Mouse (Mus musculus) adipocyte (in vitro differentiated cells): ENCODE measurements around the gene Nek3.
"Not testable (repeated sequence)": the region's sequence is repeated elsewhere in the genome, so short reads cannot be mapped to it uniquely, and the experiment has no call there.

Experiments
- DNase-seq: peaks from one replicate; pipeline ENCODE4 v3.0.0-alpha.2; 2016; ENCODE audit warnings: low spot score

The Nek3 gene

DNA sequence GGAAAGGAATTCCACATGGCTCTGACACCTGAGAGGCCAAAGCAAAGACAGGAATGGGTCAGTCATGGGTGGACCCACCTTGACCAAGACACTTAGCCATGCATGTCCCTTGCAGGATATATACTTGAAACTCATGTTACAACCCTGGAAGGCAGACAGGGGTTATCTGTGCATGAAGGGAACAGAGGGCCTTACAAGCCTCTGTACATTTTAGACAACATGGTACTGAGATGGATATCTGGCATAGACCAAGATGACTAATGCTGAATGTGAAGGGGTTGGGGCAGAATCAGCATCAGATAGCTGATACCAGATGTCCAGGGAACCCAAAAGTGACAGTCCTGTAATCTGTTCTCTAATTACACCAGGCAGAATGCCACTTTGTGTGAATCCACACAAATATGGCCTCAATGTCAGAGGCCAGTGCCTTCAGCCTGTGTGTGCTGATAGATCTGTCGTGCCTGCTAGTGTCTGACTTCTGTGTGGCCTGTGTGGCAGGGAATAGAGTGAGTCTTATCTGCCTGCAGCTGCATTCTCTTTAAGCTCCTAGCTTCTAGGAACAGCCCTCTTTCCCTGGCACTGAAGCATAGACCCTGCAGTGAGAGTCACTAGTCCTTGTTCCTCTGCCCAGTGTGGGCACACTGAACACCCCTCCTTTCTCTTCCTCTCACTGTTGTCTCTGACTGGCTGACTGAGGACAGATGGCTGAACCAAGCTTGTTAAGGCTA, 22.3 kb downstream of the Nek3 start:
- DNase-seq: no peak

DNA sequence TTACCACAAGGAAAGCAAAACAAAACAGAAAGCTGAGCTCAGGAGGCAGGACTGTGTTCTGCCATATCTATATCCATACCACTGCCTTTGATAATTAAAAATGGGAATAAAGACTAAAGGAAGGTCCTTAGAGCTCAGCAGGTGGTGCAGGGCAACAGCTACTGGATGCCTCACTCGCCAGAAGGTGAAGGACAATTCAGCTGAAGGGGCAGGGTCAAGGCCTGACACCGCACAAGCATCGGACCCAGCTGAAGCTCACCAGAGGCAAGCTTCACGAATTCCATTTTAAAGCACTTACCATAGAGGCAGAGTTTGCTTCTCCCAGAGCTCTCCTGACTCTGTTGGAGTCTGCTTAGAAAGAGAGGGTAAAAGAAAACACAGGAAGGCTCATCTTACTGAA, 23.6 kb downstream of the Nek3 start:
- DNase-seq: no peak

DNA sequence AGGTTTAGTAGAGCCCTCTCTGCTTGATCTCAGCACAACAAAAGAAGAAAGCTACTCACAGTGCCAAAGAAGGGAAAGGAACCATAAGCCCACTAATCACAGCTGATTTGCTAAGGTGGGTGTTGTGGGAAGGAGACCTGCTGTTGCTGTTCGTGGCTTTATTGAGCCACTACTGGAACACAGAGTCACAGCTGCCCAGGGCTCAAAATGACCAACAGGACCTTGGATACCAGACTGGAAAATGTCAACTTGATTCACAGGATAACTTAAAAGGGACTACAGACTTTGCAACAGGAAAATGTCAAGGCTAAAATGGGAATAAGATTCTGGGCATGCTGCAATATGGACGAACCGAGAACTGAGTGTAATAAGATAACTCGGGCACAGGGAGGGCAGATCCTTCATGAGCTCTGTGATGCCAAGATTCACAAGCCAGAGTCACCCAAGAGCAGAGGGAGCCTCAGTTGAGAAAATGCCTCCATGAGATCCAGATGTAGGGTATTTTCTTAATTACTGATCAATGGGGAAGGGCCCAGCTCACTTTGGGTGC, 24.3 kb downstream of the Nek3 start:
- DNase-seq: no peak

DNA sequence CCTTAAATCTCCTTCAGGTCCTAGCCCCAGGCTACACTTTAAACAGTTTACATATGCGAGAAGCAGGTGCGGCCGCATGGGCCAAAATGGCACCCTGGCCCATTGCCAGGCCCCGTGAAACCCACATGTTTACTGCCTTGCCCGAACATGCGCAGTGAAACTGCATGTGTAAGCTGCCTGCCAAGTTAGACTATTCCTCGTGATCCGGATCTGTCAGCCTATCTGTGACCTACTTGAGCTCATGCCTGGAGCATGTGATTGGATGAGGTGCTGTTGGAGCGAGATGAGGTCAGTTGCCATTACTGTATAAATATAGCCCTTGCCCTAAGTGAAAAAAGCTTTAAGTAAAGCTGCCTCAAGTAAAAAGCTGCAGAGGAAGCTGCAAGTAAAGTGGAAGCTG, 29.8 kb downstream of the Nek3 start:
- not testable (repeated sequence) for DNase-seq

DNA sequence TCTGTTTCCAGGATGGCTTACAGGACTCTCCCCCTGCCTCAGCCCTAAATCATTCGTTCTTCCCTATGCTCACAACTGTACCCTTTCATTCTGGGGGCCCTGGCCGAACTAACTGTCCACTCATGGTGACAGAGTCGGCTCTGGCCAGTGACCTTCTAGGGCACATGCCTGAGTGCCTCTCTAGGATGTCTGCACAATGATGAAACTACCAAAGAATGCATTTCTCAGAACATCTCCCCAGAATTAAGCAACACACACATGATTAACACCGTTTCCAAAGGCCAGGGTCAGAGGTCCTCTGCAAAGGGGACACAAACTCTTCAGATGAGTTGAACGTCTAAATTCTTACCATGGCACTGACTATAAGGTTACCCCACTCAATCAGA, 31.5 kb downstream of the Nek3 start:
- no peak for DNase-seq

DNA sequence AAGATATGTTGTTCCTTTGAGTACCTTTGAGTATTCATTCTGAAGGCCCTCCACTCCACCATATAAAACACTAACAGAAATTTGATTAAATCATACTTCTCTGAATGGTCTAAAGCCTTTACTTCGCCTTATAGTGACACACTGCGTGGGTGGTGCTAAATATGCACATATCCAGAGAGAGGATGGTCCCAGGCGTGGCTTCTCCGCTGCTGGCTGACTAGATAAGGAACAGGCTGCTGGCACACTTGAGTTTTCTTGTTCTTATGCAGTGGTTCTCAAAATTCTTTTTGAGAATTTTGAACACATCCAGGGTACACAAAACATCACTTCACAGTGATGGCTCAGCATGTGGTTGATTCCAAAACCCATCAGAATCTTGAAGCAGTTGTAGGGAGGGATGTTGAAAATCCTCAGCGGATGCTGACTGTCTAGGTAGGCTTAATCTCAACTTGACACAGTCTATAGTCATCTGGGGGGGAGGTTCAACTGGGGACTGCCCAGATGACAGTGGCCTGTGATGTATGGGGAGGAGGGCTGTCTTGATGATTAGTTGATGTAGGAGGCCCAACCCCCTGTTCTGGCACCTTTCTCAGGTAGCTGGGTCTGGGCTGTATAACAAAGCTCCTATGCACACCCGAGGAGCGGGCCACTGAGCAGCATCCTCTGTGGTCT, 32.0 kb downstream of the Nek3 start:
- no peak for DNase-seq

DNA sequence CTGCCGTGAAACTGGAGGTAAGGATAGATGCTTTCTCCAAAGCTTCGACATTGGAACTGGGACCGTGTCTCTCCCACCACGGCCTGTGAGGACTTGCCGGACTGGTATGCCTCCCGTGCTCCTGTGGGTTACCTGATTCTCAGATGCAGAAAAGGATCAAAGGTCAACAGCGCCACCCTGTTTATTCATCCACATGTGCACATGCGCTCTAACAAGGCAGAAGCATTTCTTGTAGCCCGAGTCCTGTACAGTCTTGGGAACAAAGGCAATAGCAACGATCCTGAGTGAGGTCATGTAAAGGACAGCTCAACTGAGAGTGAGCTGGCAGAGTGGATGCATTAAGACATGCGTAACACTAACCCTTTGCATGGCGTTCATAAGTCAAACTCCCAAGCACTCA, 34.2 kb downstream of the Nek3 start:
- DNase-seq: no peak

DNA sequence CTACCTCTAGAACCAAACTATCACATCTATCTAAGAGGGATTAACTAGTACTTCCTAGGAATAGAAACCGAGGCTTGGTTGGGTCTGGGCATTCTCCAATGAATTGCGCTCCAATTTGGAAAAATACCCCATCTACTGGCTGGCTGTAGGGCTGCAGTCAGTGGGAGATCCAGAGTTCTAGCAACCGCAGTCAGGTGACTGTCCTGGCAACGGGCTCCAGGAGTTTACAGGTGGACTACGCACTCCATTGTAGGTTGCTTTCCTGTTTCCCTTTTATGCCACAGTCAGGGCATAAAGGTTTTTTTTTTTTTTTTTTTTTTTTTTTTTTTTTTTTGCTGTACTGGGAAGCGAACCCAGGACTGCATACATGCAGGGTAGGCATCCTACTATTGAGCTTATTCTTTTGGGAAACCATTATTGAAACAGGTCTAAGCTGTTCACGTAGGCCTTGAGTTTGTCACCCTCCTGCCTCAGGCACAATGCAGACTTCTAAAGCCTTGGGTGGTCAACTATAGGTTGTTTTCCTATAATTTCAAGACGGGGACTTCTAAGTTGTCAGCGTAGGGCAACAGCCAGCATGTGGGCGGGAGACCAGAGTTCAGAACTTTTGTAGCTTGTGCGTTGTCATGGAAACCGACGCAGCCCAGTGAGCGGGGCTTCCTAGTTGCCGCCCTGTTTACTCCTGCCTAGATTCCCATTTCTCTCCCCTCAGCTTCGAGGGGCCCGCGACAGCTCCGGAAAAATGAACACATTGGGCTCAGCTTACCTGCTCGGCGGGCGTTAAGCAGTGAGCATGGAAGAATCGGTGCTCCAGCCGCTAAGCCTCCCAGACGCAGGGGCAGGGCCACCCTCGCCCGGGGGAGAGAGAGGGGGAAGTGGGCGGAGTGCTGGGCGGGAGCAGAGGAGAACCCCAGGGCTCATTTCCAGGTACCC, 41.7 kb downstream of the Nek3 start, which contains the start of gene Nek5:
Gene Nek5, minus strand, starts transcription at position 834 of the 933 bp plus-strand sequence.
- DNase-seq: peak; percentile 5

DNA sequence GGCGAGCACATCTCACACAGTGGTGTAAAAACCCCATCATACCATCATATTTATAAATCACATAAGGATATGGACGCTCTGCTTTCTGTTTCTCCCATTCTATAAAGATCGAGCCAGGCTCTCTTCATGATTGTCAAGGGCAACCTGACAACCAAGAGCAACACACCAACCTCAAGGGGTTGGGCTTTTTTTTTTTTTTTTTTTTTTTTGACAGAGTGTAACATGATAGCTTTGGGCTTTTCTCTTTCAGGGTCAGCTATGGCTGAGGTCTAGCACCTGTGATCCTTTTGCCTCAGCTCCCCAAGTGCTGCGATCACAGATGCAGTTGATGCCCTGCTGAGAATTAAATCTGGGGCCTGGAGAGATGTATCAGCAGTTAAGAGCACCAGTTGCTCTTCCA, 59.2 kb downstream of the Nek3 start:
- no peak for DNase-seq

DNA sequence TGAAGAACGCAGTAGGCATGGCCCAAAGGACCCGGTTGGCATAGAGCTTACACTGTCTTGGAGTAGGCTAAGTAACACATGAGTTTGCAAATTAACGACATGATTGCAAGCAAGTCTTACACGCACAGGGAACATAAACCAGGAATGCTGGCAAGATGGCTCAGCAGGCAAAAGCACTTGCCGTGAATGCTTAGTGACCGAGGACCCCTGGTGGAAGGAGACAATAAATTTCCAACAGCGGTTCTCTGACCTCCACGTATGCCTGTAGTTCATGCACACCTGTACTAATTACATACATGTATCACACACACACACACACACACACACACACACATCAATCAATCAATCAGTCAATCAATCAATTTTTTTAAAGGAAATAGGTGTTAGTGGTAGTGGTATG, 74.7 kb downstream of the Nek3 start:
- DNase-seq: peak; percentile 32

DNA sequence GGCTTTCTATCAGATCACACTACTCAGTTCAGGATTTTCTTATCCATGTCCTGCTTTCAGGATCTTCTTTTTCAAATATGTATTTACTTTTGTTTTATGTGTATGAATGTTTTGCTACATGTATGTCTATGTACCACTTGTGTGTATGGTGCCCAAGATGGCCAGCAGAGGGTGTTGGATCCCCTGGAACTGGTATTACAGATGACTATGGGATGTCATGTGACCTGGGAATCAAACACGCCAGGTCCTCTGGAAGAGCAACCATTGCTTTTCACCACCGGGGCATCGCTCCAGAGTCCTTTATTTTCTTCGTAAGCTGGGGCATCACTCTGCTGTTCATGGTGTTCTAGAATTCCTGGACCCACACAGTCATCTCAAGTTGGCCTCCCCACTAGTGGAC, 77.0 kb downstream of the Nek3 start:
- DNase-seq: no peak

DNA sequence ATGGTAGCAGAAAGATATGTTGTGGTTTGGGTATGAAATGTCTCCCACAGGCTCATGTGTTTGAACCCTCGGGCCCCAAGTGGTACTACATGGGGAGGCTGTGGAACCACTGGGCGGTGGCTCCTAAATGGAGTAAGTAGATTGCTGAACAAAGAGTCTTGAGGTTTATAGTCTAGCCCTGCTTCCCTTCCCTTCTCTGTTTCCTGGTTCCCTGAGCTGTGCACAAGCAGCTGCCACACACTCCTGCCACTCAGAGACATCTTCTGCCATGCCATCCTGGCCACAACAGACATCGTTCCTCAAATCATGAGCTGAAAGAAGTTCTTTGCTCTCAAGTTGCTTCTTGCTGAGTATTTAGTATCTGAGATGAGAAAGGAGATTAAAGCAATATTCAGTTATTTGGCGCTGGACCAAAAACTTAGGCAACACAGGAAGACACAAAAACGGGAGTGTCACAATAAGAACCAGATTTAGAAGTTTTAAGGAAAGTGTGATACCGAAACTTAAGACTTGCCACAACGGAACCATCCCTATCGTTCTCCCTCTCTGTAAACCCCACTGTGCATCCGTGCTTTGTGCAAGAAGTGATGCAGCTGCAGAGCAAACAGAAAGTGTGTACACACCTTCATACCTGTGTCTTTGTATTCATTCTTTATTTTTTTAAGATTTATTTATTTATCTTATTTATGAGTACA, 86.8 kb downstream of the Nek3 start:
- no peak for DNase-seq
